Mouse (Mus musculus): ENCODE results near the gene Olfr818. TPM values are rescaled to one million over a fixed set of nuclear protein-coding genes. Genes with fewer than 3 reads are reported as not detected.

Olfr818 gene
- polyA plus RNA-seq, 1 experiment from 2014 or later = not detected

Other genes with a start within 250 kb of the Olfr818 start
- not detected in 2 replicates for gene Olfr804, start 245.9 kb downstream of the Olfr818 start, polyA plus RNA-seq (2014; fragmentation: Nextera tagmentation; extraction: Ambion mirVana)
- not detected in 2 replicates for gene Olfr805, start 219.7 kb downstream of the Olfr818 start, polyA plus RNA-seq (2014; fragmentation: Nextera tagmentation; extraction: Ambion mirVana)
- gene Olfr806, start 207.2 kb downstream of the Olfr818 start, polyA plus RNA-seq (2014; fragmentation: Nextera tagmentation; extraction: Ambion mirVana) = not detected in 2 replicates
- not detected in 2 replicates for gene Olfr807, start 191.3 kb downstream of the Olfr818 start, polyA plus RNA-seq (2014; fragmentation: Nextera tagmentation; extraction: Ambion mirVana)
- gene Olfr808, start 183.6 kb downstream of the Olfr818 start, polyA plus RNA-seq (2014; fragmentation: Nextera tagmentation; extraction: Ambion mirVana) = not detected in 2 replicates
- gene Olfr809, start 174.5 kb downstream of the Olfr818 start, polyA plus RNA-seq (2014; fragmentation: Nextera tagmentation; extraction: Ambion mirVana) = not detected in 2 replicates
- gene Olfr810, start 154.2 kb downstream of the Olfr818 start, polyA plus RNA-seq (2014; fragmentation: Nextera tagmentation; extraction: Ambion mirVana) = not detected in 2 replicates
- gene Olfr811, start 144.7 kb downstream of the Olfr818 start, polyA plus RNA-seq (2014; fragmentation: Nextera tagmentation; extraction: Ambion mirVana) = not detected in 2 replicates
- not detected in 2 replicates for gene Olfr812, start 103.0 kb downstream of the Olfr818 start, polyA plus RNA-seq (2014; fragmentation: Nextera tagmentation; extraction: Ambion mirVana)
- not detected in 2 replicates for gene Olfr813, start 93.7 kb downstream of the Olfr818 start, polyA plus RNA-seq (2014; fragmentation: Nextera tagmentation; extraction: Ambion mirVana)
- not detected in 2 replicates for gene Olfr814, start 69.2 kb downstream of the Olfr818 start, polyA plus RNA-seq (2014; fragmentation: Nextera tagmentation; extraction: Ambion mirVana)
- not detected in 2 replicates for gene Olfr815, start 43.2 kb downstream of the Olfr818 start, polyA plus RNA-seq (2014; fragmentation: Nextera tagmentation; extraction: Ambion mirVana)
- not detected in 2 replicates for gene Olfr816, start 33.5 kb downstream of the Olfr818 start, polyA plus RNA-seq (2014; fragmentation: Nextera tagmentation; extraction: Ambion mirVana)
- not detected in 2 replicates for gene Olfr819, start 18.2 kb upstream of the Olfr818 start, polyA plus RNA-seq (2014; fragmentation: Nextera tagmentation; extraction: Ambion mirVana)
- gene Olfr247, start 27.0 kb upstream of the Olfr818 start, polyA plus RNA-seq (2014; fragmentation: Nextera tagmentation; extraction: Ambion mirVana) = not detected in 2 replicates
- gene Gm10310, start 36.0 kb upstream of the Olfr818 start, polyA plus RNA-seq (2014; fragmentation: Nextera tagmentation; extraction: Ambion mirVana) = not detected in 2 replicates
- gene Olfr820, start 63.5 kb upstream of the Olfr818 start, polyA plus RNA-seq (2014; fragmentation: Nextera tagmentation; extraction: Ambion mirVana) = not detected in 2 replicates
- not detected in 2 replicates for gene Olfr821, start 81.2 kb upstream of the Olfr818 start, polyA plus RNA-seq (2014; fragmentation: Nextera tagmentation; extraction: Ambion mirVana)
- not detected in 2 replicates for gene Olfr822, start 122.1 kb upstream of the Olfr818 start, polyA plus RNA-seq (2014; fragmentation: Nextera tagmentation; extraction: Ambion mirVana)
- not detected in 2 replicates for gene Olfr823, start 166.3 kb upstream of the Olfr818 start, polyA plus RNA-seq (2014; fragmentation: Nextera tagmentation; extraction: Ambion mirVana)
- gene Olfr824, start 180.9 kb upstream of the Olfr818 start, polyA plus RNA-seq (2014; fragmentation: Nextera tagmentation; extraction: Ambion mirVana) = not detected in 2 replicates
- gene Olfr825, start 217.7 kb upstream of the Olfr818 start, polyA plus RNA-seq (2014; fragmentation: Nextera tagmentation; extraction: Ambion mirVana) = not detected in 2 replicates
- gene Olfr826, start 235.1 kb upstream of the Olfr818 start, polyA plus RNA-seq (2014; fragmentation: Nextera tagmentation; extraction: Ambion mirVana) = not detected in 2 replicates

All from limb, embryonic 11.5 days (tissue).